Mouse (Mus musculus): ENCODE data around the gene Krt33a. TPM values are rescaled to one million over a fixed set of nuclear protein-coding genes. Genes with fewer than 3 reads are reported as not detected.

Krt33a gene
- polyA plus RNA-seq, 1 experiment, result 0.11 TPM

GRCm38 (mm10) chr11:99986180-99986647, 29.8 kb downstream of the Krt33a start, which contains the start of gene Krtap16-1:
Krtap16-1 (minus strand) TSS chr11:99986597.
- DNase-seq (ENCODE audit: low spot score), result no peak

GRCm38 (mm10) chr11:99985291-99986092, 30.5 kb downstream of the Krt33a start:
- DNase-seq (ENCODE audit: low spot score), result no peak

- no peak for DNase-seq (ENCODE audit: low spot score)
Measured at GRCm38 (mm10) chr11:99983442-99983841, 32.6 kb downstream of the Krt33a start.

- no peak for DNase-seq (ENCODE audit: low spot score)
Measured at GRCm38 (mm10) chr11:99982731-99983130, 33.3 kb downstream of the Krt33a start.

- DNase-seq (ENCODE audit: low spot score), result no peak
Measured at GRCm38 (mm10) chr11:99978953-99979352, 37.1 kb downstream of the Krt33a start, which contains the start of gene Krtap29-1. Krtap29-1 (minus strand) TSS chr11:99979053.

GRCm38 (mm10) chr11:99965961-99966360, 50.1 kb downstream of the Krt33a start:
- no peak for DNase-seq (ENCODE audit: low spot score)

GRCm38 (mm10) chr11:99964213-99964612, 51.8 kb downstream of the Krt33a start:
- DNase-seq (ENCODE audit: low spot score), result no peak

Other genes starting within 250 kb of the Krt33a start
- not detected in 2 replicates for gene Gm11595, start 243.3 kb downstream of the Krt33a start, polyA plus RNA-seq (2012; rRNA removed)
- not detected in 2 replicates for gene Krtap4-8, start 235.5 kb downstream of the Krt33a start, polyA plus RNA-seq (2012; rRNA removed)
- gene Krtap4-9, start 231.0 kb downstream of the Krt33a start, polyA plus RNA-seq (2012; rRNA removed), result not detected in 2 replicates
- gene Gm11596, start 222.7 kb downstream of the Krt33a start, polyA plus RNA-seq (2012; rRNA removed), result 0.06 TPM in 1 of 2 replicates, not detected in the other
- gene Gm11569, start 217.3 kb downstream of the Krt33a start, polyA plus RNA-seq (2012; rRNA removed), result 0.08 TPM in 1 of 2 replicates, not detected in the other
- not detected in 2 replicates for gene Gm11554, start 211.8 kb downstream of the Krt33a start, polyA plus RNA-seq (2012; rRNA removed)
- 0.18 and 0.24 TPM in 2 replicates for gene Krtap4-13, start 206.3 kb downstream of the Krt33a start, polyA plus RNA-seq (2012; rRNA removed)
- gene Gm11564, start 200.5 kb downstream of the Krt33a start, polyA plus RNA-seq (2012; rRNA removed), result not detected in 2 replicates
- gene 2300003K06Rik, start 178.1 kb downstream of the Krt33a start, polyA plus RNA-seq (2012; rRNA removed), result not detected in 2 replicates
- 0.07 and 0.08 TPM in 2 replicates for gene Krtap4-16, start 164.6 kb downstream of the Krt33a start, polyA plus RNA-seq (2012; rRNA removed)
- not detected in 2 replicates for gene Gm11568, start 158.3 kb downstream of the Krt33a start, polyA plus RNA-seq (2012; rRNA removed)
- gene Gm11559, start 151.7 kb downstream of the Krt33a start, polyA plus RNA-seq (2012; rRNA removed), result not detected in 2 replicates
- gene Krtap9-1, start 142.8 kb downstream of the Krt33a start, polyA plus RNA-seq (2012; rRNA removed), result not detected in 2 replicates
- gene Gm11567, start 137.0 kb downstream of the Krt33a start, polyA plus RNA-seq (2012; rRNA removed), result not detected in 2 replicates
- gene Krtap31-1, start 108.3 kb downstream of the Krt33a start, polyA plus RNA-seq (2012; rRNA removed), result not detected in 2 replicates
- not detected in 2 replicates for gene Gm11565, start 101.5 kb downstream of the Krt33a start, polyA plus RNA-seq (2012; rRNA removed)
- gene Krtap31-2, start 79.9 kb downstream of the Krt33a start, polyA plus RNA-seq (2012; rRNA removed), result not detected in 2 replicates
- not detected in 2 replicates for gene Krtap9-5, start 67.7 kb downstream of the Krt33a start, polyA plus RNA-seq (2012; rRNA removed)
- not detected in 2 replicates for gene Krtap29-1, start 37.2 kb downstream of the Krt33a start, polyA plus RNA-seq (2012; rRNA removed)
- gene Krtap16-1, start 29.6 kb downstream of the Krt33a start, polyA plus RNA-seq (2012; rRNA removed), result not detected in 2 replicates
- gene Krtap17-1, start 22.2 kb downstream of the Krt33a start, polyA plus RNA-seq (2012; rRNA removed), result not detected in 2 replicates
- gene Krt33b, start 13.7 kb upstream of the Krt33a start, polyA plus RNA-seq (2012; rRNA removed), result not detected in 2 replicates
- not detected in 2 replicates for gene Krt34, start 25.3 kb upstream of the Krt33a start, polyA plus RNA-seq (2012; rRNA removed)
- not detected in 2 replicates for gene Krt31, start 34.3 kb upstream of the Krt33a start, polyA plus RNA-seq (2012; rRNA removed)
- gene Krt32, start 72.0 kb upstream of the Krt33a start, polyA plus RNA-seq (2012; rRNA removed), result not detected in 2 replicates
- gene Krt35, start 80.0 kb upstream of the Krt33a start, polyA plus RNA-seq (2012; rRNA removed), result 0.04 and 0.06 TPM in 2 replicates
- gene Krt36, start 89.4 kb upstream of the Krt33a start, polyA plus RNA-seq (2012; rRNA removed), result 0.22 and 0.33 TPM in 2 replicates
- 0.37 and 0.91 TPM in 2 replicates for gene Krt13, start 105.4 kb upstream of the Krt33a start, polyA plus RNA-seq (2012; rRNA removed)
- 622 and 677 TPM in 2 replicates for gene Krt15, start 119.7 kb upstream of the Krt33a start, polyA plus RNA-seq (2012; rRNA removed)
- gene Krt19, start 132.5 kb upstream of the Krt33a start, polyA plus RNA-seq (2012; rRNA removed), result 814 and 933 TPM in 2 replicates
- not detected in 2 replicates for gene Krt9, start 177.0 kb upstream of the Krt33a start, polyA plus RNA-seq (2012; rRNA removed)
- 0.91 and 1.7 TPM in 2 replicates for gene Krt14, start 191.3 kb upstream of the Krt33a start, polyA plus RNA-seq (2012; rRNA removed)
- gene Krt16, start 232.7 kb upstream of the Krt33a start, polyA plus RNA-seq (2012; rRNA removed), result not detected in 2 replicates
- gene Krt17, start 244.8 kb upstream of the Krt33a start, polyA plus RNA-seq (2012; rRNA removed), result 0.44 and 0.61 TPM in 2 replicates